Mouse (Mus musculus) liver, adult 2 months (tissue): ENCODE results near the gene Gm20388.

Experiments
- CTCF ChIP-seq: fragments of 200-500 bp; IDR thresholded peaks from 2 replicates; pipeline ENCODE4 v1.5.1; 2011; ENCODE audit warnings: low read depth, low read length, control low read depth
- POLR2A ChIP-seq: fragments of 200-500 bp; IDR thresholded peaks from 2 replicates; pipeline ENCODE4 v1.6.1; 2011; ENCODE audit warnings: low read length, control low read depth; ENCODE audit not compliant: insufficient read depth; ENCODE audit errors: extremely low read depth

GRCm38 (mm10) chr8:123788416-123789170, 3878.0 kb downstream of the Gm20388 start:
- TF ChIP-seq CTCF (no peak), POLR2A (no peak)
